Mouse (Mus musculus) myocyte (in vitro differentiated cells): ENCODE data around the gene Tbc1d17. TPM values are rescaled to one million over a fixed set of nuclear protein-coding genes. Genes with fewer than 3 reads are reported as not detected.
"Not testable (repeated sequence)": the region's sequence is repeated elsewhere in the genome, so short reads cannot be mapped to it uniquely, and the experiment has no call there.

ENCODE experiments used
- H3K27me3 ChIP-seq: one replicate; pipeline ENCODE4 v1.6.1; 2011; ENCODE audit not compliant: control insufficient read depth, insufficient read depth, insufficient read length
- H3K36me3 ChIP-seq: one replicate; pipeline ENCODE4 v1.6.1; 2011; ENCODE audit not compliant: control insufficient read depth, insufficient read depth
- H3K4me2 ChIP-seq: one replicate; pipeline ENCODE4 v1.6.1; 2011; ENCODE audit warnings: low read depth, control low read depth
- H3K4me3 ChIP-seq: one replicate; pipeline ENCODE4 v1.5.1; 2011; ENCODE audit warnings: mild to moderate bottlenecking, control low read depth, moderate library complexity
- H3K79me2 ChIP-seq: one replicate; pipeline ENCODE4 v1.6.1; 2011; ENCODE audit not compliant: control insufficient read depth, insufficient read depth
- H3ac ChIP-seq: one replicate; pipeline ENCODE4 v1.6.1; 2011; ENCODE audit not compliant: control insufficient read depth, insufficient read length
- CEBPB ChIP-seq: IDR thresholded peaks from 2 replicates; pipeline ENCODE4 v1.6.1; 2011; ENCODE audit warnings: mild to moderate bottlenecking, moderate library complexity; ENCODE audit not compliant: poor library complexity, insufficient read depth, severe bottlenecking
- E2F4 ChIP-seq: IDR thresholded peaks from one replicate; pipeline ENCODE4 v1.6.1; 2011; ENCODE audit warnings: mild to moderate bottlenecking, control low read depth, moderate library complexity; ENCODE audit not compliant: insufficient read depth
- MAX ChIP-seq: IDR thresholded peaks from one replicate; pipeline ENCODE4 v1.6.1; 2011; ENCODE audit warnings: low read depth, mild to moderate bottlenecking, control low read depth
- MYOD1 ChIP-seq, 3 experiments: IDR thresholded peaks; one replicate each; pipeline ENCODE4 v1.6.1; 2011; ENCODE audit warnings: control low read depth in 2 of 3, low read depth in 2 of 3, mild to moderate bottlenecking in 2 of 3, moderate library complexity in 1 of 3; ENCODE audit not compliant: insufficient read length in 2 of 3, control insufficient read depth in 1 of 3
- MYOG ChIP-seq, 3 experiments: IDR thresholded peaks; one replicate each; pipeline ENCODE4 v1.6.1; 2011; ENCODE audit warnings: control low read depth in 2 of 3, low read depth in 2 of 3, mild to moderate bottlenecking in 2 of 3; ENCODE audit not compliant: insufficient read length in 2 of 3, control insufficient read depth in 1 of 3, insufficient read depth in 1 of 3
- POLR2A ChIP-seq: IDR thresholded peaks from one replicate; pipeline ENCODE4 v1.6.1; 2011; ENCODE audit warnings: low read depth, mild to moderate bottlenecking, control low read depth, moderate library complexity; ENCODE audit not compliant: insufficient read length
- POLR2AphosphoS2 ChIP-seq: IDR thresholded peaks from one replicate; pipeline ENCODE4 v1.6.1; 2011; ENCODE audit warnings: low read depth, control low read depth; ENCODE audit not compliant: insufficient read length
- REST ChIP-seq: IDR thresholded peaks from one replicate; pipeline ENCODE4 v1.6.1; 2011; ENCODE audit warnings: mild to moderate bottlenecking, control low read depth, moderate library complexity; ENCODE audit not compliant: insufficient read depth, insufficient read length
- SRF ChIP-seq: IDR thresholded peaks from one replicate; pipeline ENCODE4 v1.6.1; 2011; ENCODE audit warnings: low read depth; ENCODE audit not compliant: control insufficient read depth, insufficient read length
- TCF12 ChIP-seq: IDR thresholded peaks from one replicate; pipeline ENCODE4 v1.6.1; 2011; ENCODE audit warnings: mild to moderate bottlenecking, control low read depth; ENCODE audit not compliant: poor library complexity, insufficient read depth, severe bottlenecking
- TCF3 ChIP-seq: IDR thresholded peaks from one replicate; pipeline ENCODE4 v1.6.1; 2011; ENCODE audit warnings: low read depth, control low read depth; ENCODE audit not compliant: insufficient read length
- USF1 ChIP-seq: IDR thresholded peaks from one replicate; pipeline ENCODE4 v1.6.1; 2011; ENCODE audit warnings: low read depth, mild to moderate bottlenecking, control low read depth, moderate library complexity
- polyA plus RNA-seq: library from polyadenylated mRNA; unstranded; fragments of >200 nt; fragmentation: generic; extraction: Trizol; gene quantifications from one replicate; pipeline ENCODE4 v1.2.1, GENCODE M21; 2012; ENCODE audit warnings: missing spikeins

The Tbc1d17 gene
- polyA plus RNA-seq, 1 experiment = 53.8 TPM

DNA sequence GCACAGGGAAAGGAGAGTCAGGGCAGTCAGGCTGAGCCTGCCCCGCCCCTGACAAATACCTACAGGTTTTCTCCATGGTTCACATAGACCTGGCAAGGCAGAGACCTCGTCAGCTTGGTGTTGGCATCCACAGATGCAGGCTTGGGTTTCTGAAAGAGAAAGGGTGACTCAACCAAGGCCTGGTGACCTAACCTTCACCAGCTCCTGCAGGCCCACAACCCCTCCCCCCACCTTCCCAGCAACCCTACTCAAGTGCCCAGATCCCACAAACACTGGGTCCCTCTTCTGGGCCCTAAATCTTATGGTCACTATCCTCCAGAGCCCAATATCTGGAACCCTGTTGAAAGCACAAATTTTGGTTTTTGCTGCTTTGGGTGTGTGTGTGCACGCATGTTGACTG lies 34.2 kb upstream of the Tbc1d17 start:
- Histone ChIP-seq H3K4me2 (no peak overlapping the region), H3K27me3 (no peaks in the 10 kb centered on the region), H3ac (no peak overlapping the region), H3K79me2 (peaks cover 12% of the 10 kb centered on the region), H3K4me3 (no peak overlapping the region), H3K36me3 (no peaks in the 10 kb centered on the region)
- TF ChIP-seq REST (no peak), E2F4 (no peak), MYOD1 (IDR thresholded peaks at IDR 0.05; ENCODE audit: control insufficient read depth in 1 of 3, insufficient read length in 2 of 3, low read depth in 2 of 3) (no peak), POLR2A (no peak), MAX (no peak), TCF12 (no peak), SRF (no peak), USF1 (no peak), MYOG (IDR thresholded peaks at IDR 0.05; ENCODE audit: control insufficient read depth in 1 of 3, insufficient read depth in 1 of 3, insufficient read length in 2 of 3, low read depth in 2 of 3) (no peak), TCF3 (no peak), CEBPB (no peak), POLR2AphosphoS2 (no peak)

DNA sequence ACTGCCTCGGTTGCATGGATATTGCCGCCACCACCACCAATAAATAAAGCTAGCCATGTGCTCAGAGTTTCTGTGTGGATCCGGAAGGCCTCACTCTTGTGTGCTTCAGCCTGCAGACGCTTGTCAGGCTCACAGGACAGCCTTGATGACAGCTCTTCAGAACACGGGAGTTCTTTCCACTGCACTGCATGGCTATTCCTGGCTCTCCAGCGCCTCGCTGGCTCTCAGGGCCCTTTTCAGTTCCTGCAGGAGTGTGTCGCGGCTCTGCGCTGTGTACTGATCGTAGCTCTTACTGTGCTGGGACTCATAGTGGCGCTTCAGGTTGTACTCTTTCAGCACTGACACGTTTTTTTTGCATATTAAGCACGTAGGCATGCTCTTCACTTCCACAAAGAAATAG lies 29.0 kb upstream of the Tbc1d17 start:
- Histone ChIP-seq H3K36me3 (no peaks in the 10 kb centered on the region), H3ac (no peak overlapping the region), H3K4me2 (no peak overlapping the region), H3K79me2 (no peaks in the 10 kb centered on the region), H3K4me3 (no peak overlapping the region), H3K27me3 (no peaks in the 10 kb centered on the region)
- TF ChIP-seq TCF12 (no peak), USF1 (no peak), MAX (no peak), SRF (no peak), CEBPB (no peak), REST (no peak), MYOD1 (IDR thresholded peaks at IDR 0.05; ENCODE audit: control insufficient read depth in 1 of 3, insufficient read length in 2 of 3, low read depth in 2 of 3) (no peak)

DNA sequence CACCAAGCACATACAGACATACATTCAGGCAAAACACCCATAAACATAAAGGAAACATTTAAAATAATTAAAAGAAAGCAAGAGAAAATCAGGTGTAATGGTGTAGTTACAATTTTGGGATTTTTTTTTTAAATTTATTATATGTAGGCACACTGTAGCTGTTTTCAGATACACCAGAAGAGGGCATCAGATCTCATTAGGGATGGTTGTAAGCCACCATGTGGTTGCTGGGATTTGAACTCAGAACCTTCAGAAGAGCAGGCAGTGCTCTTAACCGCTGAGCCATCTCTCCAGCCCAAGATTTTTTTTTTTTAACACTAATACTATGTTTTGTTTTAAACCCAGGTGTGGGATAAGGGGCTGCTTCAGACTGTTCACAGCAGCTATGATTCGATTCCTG lies 22.9 kb upstream of the Tbc1d17 start:
- not testable (repeated sequence) for H3K4me2 ChIP-seq, H3K4me3 ChIP-seq, H3K27me3 ChIP-seq, H3K36me3 ChIP-seq, H3ac ChIP-seq
- H3K79me2 ChIP-seq = peaks cover 19% of the 10 kb centered on the region

DNA sequence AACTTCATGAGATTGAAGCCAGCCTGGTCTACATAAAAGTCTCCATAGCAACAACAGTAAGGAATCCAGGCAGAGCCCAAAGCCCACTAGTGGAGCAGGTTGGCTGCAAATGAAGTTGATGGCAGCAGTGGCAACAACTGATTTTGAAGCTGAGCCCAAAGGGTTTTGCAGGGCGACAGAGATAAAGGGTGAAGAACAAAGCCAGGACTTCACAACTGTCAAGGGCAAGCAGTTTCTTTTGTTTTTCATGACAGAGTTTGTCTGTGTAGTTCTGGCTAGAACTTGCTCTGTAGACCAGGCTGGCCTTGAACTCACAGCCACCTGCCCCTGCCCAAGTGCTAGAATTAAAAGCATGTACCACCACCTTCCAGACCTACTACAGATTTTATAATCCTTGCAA lies 22.3 kb upstream of the Tbc1d17 start:
- Histone ChIP-seq H3K4me2 (no peak overlapping the region), H3ac (no peak overlapping the region), H3K27me3 (no peaks in the 10 kb centered on the region), H3K79me2 (peaks cover 24% of the 10 kb centered on the region), H3K36me3 (no peaks in the 10 kb centered on the region), H3K4me3 (no peak overlapping the region)
- TF ChIP-seq MAX (no peak), POLR2AphosphoS2 (no peak), TCF12 (no peak), POLR2A (no peak), MYOD1 (IDR thresholded peaks at IDR 0.05; ENCODE audit: control insufficient read depth in 1 of 3, insufficient read length in 2 of 3, low read depth in 2 of 3) (no peak)

DNA sequence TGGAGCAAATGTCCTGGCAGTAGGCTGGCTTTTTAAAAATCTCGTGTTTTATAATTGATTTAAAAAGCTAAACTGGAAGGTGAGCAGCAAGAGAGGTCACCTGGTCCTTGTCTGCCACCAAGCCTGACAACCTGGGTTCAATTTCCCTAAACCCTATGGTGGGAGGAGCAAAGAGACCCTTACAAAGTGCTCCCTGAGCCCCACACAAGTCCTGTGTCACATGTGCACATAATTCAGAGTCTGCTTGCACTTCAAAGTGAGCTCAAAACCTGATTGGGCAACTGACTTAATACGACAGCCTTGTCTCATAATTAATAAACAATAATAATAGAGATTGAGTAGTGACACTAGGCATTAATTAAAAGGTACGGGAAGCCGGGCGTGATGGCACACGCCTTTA lies 21.7 kb upstream of the Tbc1d17 start:
- H3K36me3 ChIP-seq = no peaks in the 10 kb centered on the region
- peak overlapping the region; percentile 87 for H3K4me2 ChIP-seq
- TF ChIP-seq TCF3 (no peak), MYOG (IDR thresholded peaks at IDR 0.05; ENCODE audit: control insufficient read depth in 1 of 3, insufficient read depth in 1 of 3, insufficient read length in 2 of 3, low read depth in 2 of 3) (no peak), CEBPB (no peak), MAX (no peak), TCF12 (no peak), MYOD1 (IDR thresholded peaks at IDR 0.05; ENCODE audit: control insufficient read depth in 1 of 3, insufficient read length in 2 of 3, low read depth in 2 of 3) (no peak), REST (no peak), POLR2AphosphoS2 (no peak), POLR2A (no peak), USF1 (no peak), SRF (no peak), E2F4 (no peak)
- H3K4me3 ChIP-seq = peak overlapping the region; percentile 19
- peaks cover 30% of the 10 kb centered on the region for H3K79me2 ChIP-seq
- no peaks in the 10 kb centered on the region for H3K27me3 ChIP-seq
- no peak overlapping the region for H3ac ChIP-seq
